In the genomic region with DNA sequence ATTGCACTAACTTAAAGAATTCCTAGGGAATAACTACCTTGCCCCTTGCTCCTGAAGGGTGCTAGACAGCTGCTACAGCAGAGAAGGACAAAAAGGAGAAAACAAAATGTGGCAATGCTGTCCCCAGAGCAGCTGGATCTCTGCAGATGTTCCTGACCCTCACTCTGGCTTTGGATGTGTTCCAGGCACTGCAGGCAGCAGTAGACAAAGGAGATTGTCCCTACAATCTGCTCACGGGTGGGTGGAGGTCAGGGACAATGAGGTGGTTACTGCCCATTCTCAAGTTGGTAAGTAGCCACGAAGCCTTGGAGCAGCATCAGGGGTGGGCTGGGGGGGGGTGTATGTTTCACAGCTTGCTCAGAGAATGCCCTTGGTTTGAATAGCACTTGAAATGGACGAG, we compare ENCODE assay signal across 17 mouse cellular contexts. TPM values are rescaled to one million over a fixed set of nuclear protein-coding genes. Genes with fewer than 3 reads are reported as not detected.
DNase-seq lines count a peak whose midpoint lies in the region; ATAC-seq lines count a peak whose summit lies in the region.
"Had no signal": no experiment of that assay in that cellular context is flagged by ENCODE, and none has a peak within 500 bp of the region (broad histone marks: within the 10 kb centered on the region; RNA-seq: fewer than 3 reads in every experiment).

No protein-coding gene starts in this region.

- peak; percentile 10; the same call in 1 of the 2 replicates for ATAC-seq in frontal cortex, adult (ENCODE audit: low TSS enrichment)
- ATAC-seq in lung, embryonic 15.5 days (ENCODE audit: borderline replicate concordance, extremely low read depth, low FRiP score, low TSS enrichment), result peak; percentile 40; the same call in 1 of the 2 replicates
- ATAC-seq: hindbrain, postnatal 0 days had no signal

- DNase-seq in frontal cortex, postnatal 14 days (ENCODE audit: low spot score in 2 of 2), result no peak
- DNase-seq in lung, postnatal 25 days (ENCODE audit: low spot score), result no peak
- peak; percentile 65 for DNase-seq in Muller cell, postnatal 12 days (ENCODE audit: inconsistent ontology term)
- peak; percentile 75 for DNase-seq in brain, adult 2 months (ENCODE audit: low read depth, low spot score)
- no peak for DNase-seq in cerebellum, postnatal 36 days
- DNase-seq: cerebellum, adult 18-20 months; heart, adult 2 months; kidney, adult 18-20 months; kidney, postnatal 36 days; right cerebral cortex, postnatal 4 days; thymus, postnatal 25 days had no signal

- H3K27ac ChIP-seq in lung, embryonic 15.5 days, result no peak overlapping the region
- H3K27ac ChIP-seq: heart, adult 2 months; hindbrain, postnatal 0 days; limb, embryonic 13.5 days; liver, embryonic 14.5 days; neural tube, embryonic 13.5 days had no signal

- H3K4me1 ChIP-seq in lung, embryonic 15.5 days, result peaks cover 20% of the 10 kb centered on the region

- WGBS in lung, embryonic 15.5 days, result 21% methylated on average over 3 of the region's 3 CpGs

- H3K36me3 ChIP-seq in lung, embryonic 15.5 days, result no peaks in the 10 kb centered on the region; the same call in 1 of the 2 replicates
- H3K36me3 ChIP-seq: neural tube, embryonic 13.5 days had no signal

- no peak overlapping the region for H3K4me2 ChIP-seq in lung, embryonic 15.5 days
- H3K4me2 ChIP-seq: limb, embryonic 13.5 days; neural tube, embryonic 13.5 days had no signal

- H3K4me3 ChIP-seq in lung, embryonic 15.5 days, result no peak overlapping the region
- H3K4me3 ChIP-seq: heart, adult 2 months; limb, embryonic 13.5 days; neural tube, embryonic 13.5 days had no signal

- no peaks in the 10 kb centered on the region for H3K9me3 ChIP-seq in lung, embryonic 15.5 days
- H3K9me3 ChIP-seq: limb, embryonic 13.5 days; neural tube, embryonic 13.5 days had no signal

- no peak overlapping the region for H3K9ac ChIP-seq in lung, embryonic 15.5 days
- H3K9ac ChIP-seq: limb, embryonic 13.5 days; liver, embryonic 14.5 days; neural tube, embryonic 13.5 days had no signal

- H3K27me3 ChIP-seq in lung, embryonic 15.5 days, result no peaks in the 10 kb centered on the region
- H3K27me3 ChIP-seq: limb, embryonic 13.5 days; neural tube, embryonic 13.5 days had no signal

RNA-seq across cellular contexts. Expression of a gene that starts 43.1 kb away (rescaled TPM):
- polyA plus RNA-seq in lung, embryonic 15.5 days (2015; fragmentation: Nextera tagmentation; extraction: Ambion mirVana), result 36.9 and 41.1 TPM in 2 replicates

Comparison
In these comparisons a context has a peak if more than half of its experiments do, and no peak if none do; other contexts are left out.
1. DNase-seq: peak in Muller cell, postnatal 12 days (single experiment) and brain, adult 2 months (single experiment); none in frontal cortex, postnatal 14 days (0 of 2), lung, postnatal 25 days (single experiment) and cerebellum, postnatal 36 days (0 of 2).